Mouse (Mus musculus): ENCODE data around the gene Arhgap42.

Arhgap42 gene

DNA sequence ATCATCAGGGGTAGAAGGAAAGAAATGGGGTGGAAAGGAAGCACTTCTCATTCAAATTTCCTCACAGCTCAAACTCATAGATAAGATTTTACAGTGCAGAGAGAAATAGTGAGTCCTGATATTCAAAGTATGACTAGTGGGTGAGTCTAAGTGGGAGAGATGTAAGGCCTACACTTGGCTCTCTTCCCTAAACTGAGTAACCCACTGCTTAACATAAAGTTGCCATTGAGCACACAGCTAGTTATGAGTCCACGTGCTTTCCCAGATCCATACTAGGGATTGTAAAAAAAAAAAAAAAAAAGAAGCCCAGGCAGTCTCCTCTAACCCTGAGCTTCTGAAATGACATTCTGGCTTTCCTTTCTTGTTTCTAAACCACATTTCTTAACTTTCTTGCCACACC is 96.8 kb downstream of the Arhgap42 start:
- DNase-seq (ENCODE audit: low spot score), result no peak

DNA sequence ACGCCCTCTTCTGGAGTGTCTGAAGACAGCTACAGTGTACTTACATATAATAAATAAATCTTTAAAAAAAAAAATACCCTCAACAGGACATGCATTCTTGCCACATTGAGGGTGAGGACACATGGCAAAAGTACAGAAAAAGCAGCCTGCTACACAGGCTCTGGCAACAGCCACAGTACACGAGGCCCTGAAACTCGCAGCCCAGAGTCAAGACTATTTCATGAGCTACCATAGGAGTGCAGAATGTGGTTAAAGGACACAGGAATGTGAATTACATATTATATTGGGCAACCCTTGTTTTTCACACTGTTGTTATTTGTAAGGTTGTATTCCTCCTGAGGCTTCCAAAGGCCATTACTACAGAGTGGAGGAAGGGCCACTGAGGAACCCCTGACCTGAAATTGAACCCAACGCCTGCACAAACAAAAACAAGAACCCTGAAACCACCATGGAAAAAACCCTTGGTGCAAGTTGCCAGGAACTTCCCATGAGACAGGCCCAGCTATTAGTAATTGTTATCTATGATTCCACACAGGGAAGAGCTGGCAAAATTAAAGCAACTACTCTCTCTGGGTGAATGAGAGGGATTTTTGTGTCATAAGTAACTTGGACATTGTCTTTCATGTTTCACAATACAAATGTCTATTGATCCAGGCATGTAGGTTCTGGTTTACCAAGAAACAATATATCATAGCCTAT is 109.8 kb downstream of the Arhgap42 start:
- DNase-seq (ENCODE audit: low spot score), result no peak

DNA sequence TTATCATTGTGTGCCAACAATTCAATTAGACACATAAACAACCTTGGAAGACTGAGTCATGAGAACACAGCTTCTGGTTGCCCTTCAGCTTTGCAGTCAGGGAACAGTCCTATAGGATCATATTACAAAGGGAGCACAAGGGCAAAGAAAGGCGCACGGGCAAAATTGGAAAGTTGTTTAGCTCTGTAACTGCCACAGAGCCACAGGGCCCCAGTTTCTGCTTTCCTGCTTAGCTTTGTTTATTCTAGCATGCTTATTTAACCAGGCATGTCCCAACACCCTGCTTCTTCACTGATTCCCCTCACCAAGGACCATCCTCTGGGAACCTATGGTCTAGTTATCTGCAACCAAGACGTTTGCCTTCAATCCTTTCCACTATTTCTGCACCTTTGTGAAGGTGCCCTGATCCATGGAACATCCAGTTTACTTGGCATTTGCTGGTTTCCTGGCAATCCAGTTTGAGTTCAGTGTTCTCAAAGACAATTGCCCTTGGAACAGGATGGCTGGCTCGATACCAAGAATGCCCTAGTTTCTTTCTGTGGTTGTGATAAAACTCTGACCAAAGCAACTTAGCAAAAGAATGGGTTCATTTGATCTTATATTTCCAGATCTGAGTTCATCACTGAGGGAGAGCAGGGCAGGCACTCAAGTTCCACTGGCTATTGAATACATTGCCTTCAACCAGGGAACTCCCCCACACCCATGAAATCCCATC is 111.7 kb downstream of the Arhgap42 start:
- no peak for DNase-seq (ENCODE audit: low spot score)

DNA sequence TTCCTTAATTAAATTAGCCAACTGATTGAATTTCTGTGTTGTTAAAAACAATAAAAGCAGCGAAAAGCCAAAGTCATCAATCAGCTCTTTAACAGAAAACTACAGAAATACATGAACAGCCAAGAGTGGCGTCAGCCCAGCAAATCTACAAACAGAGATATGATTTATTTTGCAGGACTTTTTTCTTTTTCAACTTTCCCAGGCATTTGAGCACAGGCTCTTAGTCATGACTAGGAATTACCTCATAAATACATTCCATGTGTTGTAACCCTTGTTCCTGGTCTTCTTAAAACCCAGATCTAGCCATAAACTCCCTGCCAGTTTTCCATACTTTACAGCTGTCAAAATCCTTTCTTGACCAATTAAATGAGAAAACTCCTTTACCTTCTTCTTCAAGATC is 114.7 kb downstream of the Arhgap42 start:
- DNase-seq (ENCODE audit: low spot score), result no peak

DNA sequence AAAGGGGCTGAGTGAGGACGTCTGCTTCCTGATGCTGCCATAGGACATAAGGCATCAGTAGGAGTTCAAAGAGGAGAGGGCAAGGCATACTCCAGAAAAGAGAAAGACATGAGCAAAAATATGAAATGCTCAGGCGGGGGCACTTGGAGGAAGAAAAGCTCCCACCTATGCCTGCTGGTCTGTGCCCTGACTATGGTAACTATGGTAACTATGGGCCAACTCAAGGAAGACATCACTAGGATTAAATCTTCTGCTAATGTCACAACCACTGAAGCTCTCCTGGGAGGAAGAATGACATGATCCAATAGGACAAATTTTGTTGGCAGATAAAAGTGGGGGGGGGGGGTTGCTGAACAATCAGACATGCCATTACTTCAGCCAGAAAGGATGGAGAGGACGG is 124.6 kb downstream of the Arhgap42 start:
- no peak for DNase-seq (ENCODE audit: low spot score)

DNA sequence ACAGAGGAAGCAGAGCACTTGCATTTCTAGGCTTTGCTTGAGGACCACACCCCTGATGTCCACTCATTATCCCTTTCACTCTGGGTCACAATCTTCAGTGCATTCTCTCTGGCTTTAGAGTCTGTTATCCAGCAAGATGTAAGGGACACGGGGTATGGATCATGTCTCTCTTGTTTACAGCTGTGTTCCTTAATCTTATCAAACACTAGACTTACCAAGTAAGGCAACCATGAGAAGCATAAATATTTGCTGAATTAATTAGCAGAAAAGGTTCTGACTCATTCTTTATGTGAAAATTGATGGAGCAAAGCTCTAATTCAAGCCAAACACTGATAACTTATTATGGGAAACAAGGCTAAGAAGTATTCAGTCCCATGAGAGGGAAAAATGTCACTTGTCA is 125.1 kb downstream of the Arhgap42 start:
- DNase-seq (ENCODE audit: low spot score), result no peak

DNA sequence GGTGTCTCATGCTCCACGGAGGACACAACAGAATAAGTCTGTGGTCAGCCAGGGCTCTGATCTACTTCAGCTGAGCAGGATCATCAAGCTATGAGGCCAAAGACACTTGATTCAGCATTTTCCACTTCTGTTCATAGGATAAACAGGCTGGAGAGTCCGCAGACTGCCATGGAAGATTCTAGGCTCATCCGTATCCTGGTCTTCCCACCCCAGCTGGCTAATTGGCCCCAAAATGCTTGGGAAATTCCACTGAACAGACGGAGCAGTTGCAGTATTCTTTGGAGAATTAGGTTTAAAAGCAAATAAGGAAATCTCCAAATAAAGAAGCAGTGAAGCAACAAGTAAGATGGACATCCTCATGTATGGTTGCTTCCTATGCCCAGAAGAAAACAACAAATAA is 126.0 kb downstream of the Arhgap42 start:
- no peak for DNase-seq (ENCODE audit: low spot score)

DNA sequence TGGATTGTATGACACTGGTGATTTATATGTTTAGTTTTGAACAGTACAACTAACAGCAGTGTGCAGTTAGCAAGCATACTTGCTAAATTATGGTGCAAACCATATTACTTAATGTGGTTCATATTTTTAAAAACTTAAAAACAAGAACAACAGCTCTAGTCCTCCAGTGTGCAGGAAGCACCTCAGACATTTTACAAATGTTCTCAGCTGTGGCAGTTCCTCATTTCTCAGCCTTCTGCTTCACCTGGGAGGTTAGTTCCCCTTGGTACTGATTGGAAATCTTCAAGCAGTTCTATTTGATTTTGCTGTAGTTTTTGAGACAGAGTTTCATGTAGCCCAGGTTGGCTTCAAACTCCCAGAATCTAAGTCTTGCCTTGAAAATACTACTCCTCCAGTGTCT is 131.2 kb downstream of the Arhgap42 start:
- DNase-seq (ENCODE audit: low spot score), result no peak

DNA sequence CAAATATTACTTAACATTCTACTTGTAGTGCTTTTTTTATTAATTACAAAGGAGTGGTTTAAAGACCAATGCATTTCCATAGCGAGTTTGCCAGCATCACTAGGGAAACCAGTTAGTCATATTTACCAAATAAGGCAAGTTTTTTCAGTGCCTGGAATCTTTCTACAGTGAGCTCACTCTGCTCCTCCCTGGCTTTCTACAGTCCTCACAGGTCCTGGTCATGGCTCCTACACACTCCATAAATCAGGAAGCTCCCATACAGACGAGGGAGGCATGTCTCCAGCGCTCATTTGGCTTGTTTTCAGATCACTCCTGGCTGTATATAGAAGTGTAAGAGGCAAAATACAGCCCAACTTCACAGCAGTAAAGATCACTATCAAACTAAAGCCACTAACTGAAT is 134.1 kb downstream of the Arhgap42 start:
- no peak for DNase-seq (ENCODE audit: low spot score)

DNA sequence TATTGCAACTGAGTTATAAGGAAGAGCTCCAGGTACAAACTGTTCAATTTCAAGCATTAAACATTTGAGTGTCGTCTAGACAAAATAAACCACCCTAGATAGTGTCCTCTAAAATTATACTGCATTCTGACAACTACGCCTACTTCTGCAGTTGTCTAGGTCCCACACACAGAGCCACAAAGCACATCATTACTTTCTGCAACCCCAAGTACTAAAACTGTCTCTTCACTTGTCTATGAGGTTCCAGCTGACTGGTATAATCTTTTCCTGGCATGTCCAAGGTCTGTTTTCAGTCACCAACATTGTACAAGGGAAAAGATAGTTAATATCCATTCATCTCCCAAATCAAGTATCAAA is 136.8 kb downstream of the Arhgap42 start:
- DNase-seq (ENCODE audit: low spot score), result no peak

DNA sequence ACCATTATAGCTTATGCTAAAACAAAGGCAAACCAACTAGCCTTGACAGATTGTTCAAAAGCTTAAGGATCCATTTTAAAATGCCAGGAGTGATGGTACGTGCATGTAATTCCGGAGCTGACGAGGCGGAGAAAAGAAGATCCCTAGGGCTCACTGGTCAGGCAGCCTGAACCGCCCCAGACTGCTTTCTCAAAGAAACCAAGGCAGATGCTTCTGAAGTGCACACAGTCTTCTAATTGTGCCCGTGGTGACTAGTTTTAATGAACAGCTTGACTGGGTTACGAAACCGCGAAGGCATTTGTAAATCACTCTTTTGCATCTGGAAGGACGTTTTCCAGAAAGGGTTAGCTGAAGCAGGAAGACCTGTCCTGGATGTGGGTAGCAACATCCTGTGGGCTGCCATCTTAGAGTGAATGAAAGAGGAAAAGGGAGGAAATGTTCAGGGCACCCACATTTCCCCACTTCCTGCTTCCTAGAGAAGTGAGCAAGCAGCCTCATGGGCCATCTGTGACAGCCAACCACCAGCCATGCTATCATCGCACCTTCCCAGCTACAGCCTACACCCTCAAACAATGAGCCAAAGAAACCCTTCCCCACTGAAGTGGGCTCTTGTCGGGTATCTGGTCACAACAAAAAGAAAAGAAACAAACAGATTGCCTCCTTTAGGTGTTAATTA is 137.3 kb downstream of the Arhgap42 start:
- DNase-seq (ENCODE audit: low spot score), result no peak

DNA sequence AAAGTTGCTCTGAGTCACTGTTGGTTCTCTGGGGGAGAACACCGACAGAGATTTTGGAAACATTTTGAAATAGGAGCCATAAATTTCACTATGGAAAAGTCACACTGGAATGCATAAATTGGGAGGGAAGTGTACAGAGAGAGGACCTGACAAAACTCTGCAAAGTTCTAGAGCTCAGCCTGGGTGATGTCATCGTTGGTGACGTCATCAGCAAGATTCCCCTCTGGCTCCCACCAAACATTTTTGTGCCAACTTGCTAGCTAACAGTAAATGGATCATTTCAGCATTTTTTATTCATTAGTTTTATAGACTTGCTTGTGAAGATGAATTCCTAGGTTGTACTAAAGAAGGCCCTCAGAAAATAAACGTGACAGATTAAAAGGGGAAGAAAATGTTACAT is 137.8 kb downstream of the Arhgap42 start:
- no peak for DNase-seq (ENCODE audit: low spot score)

DNA sequence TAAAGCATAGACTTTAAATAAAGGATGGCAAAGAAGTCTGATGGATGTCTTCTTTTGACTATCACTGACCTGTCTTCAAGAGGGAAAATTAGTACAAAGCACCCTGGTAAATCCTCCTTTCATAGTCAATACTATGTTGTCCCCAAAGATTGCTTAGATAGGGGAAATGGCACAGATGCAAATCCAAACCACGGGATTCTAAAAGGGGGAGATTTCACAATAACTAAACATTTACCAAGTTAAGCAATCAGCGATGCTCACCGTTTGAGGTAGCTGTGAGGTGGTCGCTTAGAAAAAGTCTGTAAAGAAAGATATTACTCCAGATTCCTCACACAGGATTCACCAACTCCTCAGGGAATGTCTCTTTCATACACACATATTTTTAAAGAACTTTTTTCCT is 141.1 kb downstream of the Arhgap42 start:
- DNase-seq (ENCODE audit: low spot score), result no peak

DNA sequence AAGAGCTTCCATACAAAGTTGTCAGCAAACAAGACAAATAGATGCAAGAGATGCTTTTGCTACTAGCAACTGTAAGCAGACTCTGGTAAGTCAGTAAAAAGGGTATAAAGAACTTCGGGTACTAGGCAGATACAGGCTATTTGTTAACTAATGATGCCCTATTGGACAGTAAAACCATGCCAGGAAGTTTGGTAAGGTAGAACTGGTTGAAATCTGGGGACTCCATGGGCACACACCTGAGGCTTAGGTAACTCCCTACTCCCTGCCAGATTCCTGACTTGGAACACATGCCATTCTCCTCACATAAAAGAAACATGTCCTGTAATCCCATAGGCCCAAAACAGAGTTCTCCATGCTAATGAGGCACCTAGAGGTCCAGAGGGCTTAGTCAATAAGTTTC is 142.1 kb downstream of the Arhgap42 start:
- no peak for DNase-seq (ENCODE audit: low spot score)

DNA sequence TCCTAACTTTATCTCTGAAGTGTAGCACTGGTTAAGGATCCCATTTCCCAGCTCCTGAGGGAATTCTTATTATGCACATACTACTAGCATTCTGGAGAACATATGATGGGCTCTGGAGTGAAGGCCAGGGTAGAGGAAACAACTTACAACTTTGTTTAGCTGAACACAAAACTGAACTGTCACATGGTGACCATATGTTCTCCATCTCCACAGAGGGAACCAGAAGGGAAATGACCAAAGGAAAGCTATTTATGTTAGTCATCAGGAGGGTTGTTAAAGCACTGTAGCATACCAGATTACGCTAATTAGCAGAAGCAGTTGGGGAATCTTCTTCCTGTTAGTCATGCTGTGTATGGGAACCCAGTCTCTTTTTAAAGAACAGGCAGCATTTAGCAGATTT is 145.8 kb downstream of the Arhgap42 start:
- no peak for DNase-seq (ENCODE audit: low spot score)

DNA sequence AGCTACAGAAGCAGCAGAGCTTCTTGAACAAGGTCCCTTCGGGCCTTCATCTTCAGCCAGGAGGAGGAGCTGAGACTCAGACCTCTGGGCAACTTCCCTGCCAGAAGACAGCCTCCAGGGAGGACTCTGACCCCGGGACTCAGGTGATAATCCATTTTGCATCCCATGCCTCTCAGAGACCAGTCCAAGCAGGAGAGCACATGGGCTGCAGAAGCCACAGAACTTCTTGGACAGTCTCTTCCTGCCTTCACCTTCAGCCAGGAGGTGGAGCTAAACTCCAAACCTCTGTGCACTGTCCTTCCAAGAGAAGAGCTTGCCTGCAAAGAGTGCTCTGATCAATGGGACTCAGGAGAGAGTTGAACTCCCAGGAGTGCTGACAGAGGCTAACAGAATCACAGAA is 155.5 kb downstream of the Arhgap42 start:
- DNase-seq (ENCODE audit: low spot score), result no peak

DNA sequence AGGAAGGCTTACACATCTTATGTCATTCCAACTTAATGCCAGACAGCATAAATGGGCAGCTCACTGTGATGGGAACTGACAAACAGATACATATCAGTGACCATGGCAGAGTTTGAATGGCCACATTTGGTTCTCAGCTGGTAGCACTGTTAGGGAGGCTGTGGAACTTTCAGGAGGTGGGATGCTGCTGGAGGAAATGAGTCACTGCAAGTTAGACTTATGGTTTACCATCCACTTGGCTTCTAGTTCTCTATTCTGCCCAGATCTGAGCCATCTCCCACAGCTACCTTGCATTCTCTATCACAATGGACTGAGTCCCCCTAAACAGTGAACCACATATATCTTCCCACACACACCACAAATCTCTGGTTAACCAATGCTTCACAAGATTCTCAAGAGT is 186.0 kb downstream of the Arhgap42 start:
- DNase-seq (ENCODE audit: low spot score), result no peak

DNA sequence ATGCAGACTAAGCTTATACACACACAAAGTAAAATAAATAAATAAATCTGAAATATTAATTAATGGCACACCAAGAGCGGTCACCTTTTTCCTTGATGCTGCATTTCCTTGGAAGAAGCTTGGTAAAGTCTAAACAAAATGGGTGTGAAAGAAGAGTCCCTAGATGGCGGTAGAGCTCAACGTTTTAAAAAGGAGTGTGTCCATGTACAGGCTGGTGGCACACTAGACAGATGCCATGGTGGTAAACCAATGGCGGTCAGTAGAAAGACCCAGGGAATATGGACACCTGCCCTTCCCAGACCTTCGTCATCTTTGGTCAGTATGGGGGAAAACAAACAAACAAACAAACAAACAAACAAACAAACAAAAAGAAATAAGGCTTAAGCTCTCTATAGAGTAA is 187.7 kb downstream of the Arhgap42 start:
- no peak for DNase-seq (ENCODE audit: low spot score)

DNA sequence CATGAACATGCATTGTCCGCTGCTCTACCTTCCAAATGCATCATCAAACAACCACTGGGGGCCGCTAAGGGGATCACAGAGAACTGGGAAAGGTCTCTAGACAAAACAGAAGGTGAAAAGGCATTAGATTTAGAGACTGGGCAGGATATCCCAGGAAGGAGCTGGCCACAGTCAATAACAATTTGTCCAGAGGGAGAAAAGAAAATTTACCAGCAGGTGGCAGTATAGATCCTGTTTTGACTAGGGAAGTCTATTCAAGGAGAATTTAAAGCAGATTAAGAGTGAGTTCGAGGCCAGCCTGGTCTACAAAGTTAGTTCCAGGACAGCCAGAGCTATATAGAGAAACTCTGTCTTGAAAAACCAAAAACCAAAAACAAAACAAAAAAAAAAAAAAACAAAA is 189.7 kb downstream of the Arhgap42 start:
- DNase-seq (ENCODE audit: low spot score), result no peak

DNA sequence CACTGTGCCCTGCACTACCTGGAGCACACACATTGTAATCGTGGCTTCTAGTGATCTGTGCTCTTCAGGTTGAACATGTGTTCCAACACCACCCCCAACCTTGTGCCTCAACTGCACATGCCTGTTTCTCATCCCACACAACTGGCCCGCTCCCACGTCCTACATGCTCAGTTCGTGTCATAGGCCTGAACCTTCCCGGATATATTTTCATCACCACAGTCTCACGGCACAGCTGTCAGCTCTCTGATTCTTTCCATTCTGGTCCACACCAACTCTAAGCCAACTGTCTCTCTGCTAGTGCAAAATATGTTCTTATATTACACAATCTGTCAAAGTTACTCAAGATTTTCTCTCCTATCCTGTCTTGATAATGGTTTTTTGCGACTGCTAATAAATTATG is 197.9 kb downstream of the Arhgap42 start:
- no peak for DNase-seq (ENCODE audit: low spot score)

DNA sequence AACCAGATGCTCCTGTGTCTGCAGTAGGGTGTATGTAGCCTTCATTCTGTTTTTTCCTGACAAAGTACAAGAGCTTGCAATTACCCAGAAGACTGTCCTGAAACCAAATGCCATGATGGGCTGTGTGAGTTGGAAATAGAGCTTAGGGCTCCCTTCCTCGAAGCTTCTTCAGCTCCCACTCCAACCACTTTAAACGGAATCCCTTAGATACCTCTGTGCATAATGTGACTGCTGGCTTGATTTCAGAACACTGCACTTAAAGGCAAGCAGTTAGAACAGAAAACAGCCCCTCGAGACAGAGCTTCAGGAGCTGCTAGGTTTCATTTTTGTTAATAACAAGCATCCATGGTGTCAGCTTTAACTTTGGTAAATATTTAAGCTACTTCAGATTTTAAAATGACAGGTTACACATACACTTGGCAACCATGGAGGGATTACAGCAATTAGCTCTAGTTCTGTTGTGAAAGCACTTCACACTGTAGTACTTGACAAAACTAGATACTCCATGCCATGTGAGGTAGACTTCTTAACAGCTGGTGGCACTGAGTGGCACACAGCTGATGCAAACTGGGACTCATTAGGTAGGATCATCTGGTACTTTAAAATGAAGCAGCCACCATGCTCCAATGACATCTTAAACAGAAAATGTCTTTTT is 201.8 kb downstream of the Arhgap42 start:
- no peak for DNase-seq (ENCODE audit: low spot score)

DNA sequence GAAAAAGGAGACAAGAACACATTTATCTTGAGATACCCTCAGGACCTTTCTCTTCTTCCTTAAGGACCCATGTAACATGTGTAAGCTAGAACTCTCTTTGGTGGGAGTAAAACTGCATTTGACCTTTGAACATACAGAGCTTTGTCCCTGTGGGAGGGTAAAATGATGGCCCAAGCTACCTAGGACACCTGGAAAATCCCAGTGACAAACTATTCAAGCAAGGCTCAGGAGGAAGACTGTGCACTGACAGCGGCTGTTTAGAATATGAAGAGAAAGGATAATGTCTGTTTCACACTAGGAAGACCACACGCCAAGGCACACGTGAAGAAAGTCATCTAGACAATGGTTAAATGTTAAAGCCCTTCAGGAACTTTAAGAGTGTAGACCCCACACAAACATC is 211.0 kb downstream of the Arhgap42 start:
- no peak for DNase-seq (ENCODE audit: low spot score)

DNA sequence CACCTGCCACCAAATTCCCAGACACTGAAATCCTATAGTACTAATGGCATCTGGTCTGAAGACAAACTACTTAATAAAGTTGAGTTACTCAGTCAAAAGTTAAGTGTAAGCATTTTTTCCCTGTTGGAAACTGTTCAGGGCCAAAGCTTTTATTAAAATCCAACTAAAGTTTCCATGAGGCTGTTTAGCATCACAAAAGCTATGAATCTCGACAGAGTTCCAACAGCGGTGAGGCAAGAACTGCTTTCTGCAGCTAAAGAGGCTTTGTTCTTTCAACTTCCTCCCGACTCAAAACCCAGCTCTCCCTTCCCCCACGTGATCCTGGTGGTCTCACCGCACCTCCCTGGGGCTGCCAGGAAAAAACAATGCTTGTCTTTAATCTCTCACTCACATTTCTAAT is 211.5 kb downstream of the Arhgap42 start:
- DNase-seq (ENCODE audit: low spot score), result no peak
